Mouse (Mus musculus) left cerebral cortex, adult 8-10 months (tissue): ENCODE measurements around the gene Slc39a7. TPM values are rescaled to one million over a fixed set of nuclear protein-coding genes. Genes with fewer than 3 reads are reported as not detected.
"Not testable (repeated sequence)": the region's sequence is repeated elsewhere in the genome, so short reads cannot be mapped to it uniquely, and the experiment has no call there.

ENCODE experiments used
- DNase-seq, 2 experiments: peaks; one replicate each; pipeline ENCODE4 v3.0.0; 2022; ENCODE audit warnings: low spot score in 2 of 2
- total RNA-seq, 4 experiments: library from RNA; stranded (reverse); gene quantifications; 2 replicates each; pipeline ENCODE4 v1.2.4; 2022

Slc39a7 gene
- total RNA-seq, 4 experiments from 2014 or later: 91.2 to 98.6 (median 95.0) TPM

DNA sequence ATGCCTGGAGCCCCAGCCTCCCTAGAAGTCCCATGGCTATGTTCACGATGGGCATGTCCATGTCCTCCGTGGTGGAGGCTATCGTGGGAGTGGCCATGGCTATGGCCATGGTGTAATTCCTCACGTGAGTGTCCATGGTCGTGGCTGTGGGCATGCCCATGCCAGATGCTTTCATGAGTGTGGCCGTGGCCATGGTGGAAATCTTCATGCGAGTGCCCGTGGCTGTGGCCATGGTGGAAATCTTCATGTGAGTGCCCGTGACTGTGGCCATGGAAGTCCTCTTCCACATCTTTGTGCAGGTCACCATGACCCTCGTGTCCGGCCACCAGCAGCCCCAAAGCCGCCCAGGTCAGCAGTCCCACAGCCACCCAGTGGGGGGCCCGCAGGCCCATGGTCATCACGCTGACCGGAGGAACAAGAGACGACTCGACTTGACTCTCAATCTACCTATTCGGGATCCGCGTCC, 588 bp downstream of the Slc39a7 start:
- DNase-seq: peak; percentile 21 to 43

DNA sequence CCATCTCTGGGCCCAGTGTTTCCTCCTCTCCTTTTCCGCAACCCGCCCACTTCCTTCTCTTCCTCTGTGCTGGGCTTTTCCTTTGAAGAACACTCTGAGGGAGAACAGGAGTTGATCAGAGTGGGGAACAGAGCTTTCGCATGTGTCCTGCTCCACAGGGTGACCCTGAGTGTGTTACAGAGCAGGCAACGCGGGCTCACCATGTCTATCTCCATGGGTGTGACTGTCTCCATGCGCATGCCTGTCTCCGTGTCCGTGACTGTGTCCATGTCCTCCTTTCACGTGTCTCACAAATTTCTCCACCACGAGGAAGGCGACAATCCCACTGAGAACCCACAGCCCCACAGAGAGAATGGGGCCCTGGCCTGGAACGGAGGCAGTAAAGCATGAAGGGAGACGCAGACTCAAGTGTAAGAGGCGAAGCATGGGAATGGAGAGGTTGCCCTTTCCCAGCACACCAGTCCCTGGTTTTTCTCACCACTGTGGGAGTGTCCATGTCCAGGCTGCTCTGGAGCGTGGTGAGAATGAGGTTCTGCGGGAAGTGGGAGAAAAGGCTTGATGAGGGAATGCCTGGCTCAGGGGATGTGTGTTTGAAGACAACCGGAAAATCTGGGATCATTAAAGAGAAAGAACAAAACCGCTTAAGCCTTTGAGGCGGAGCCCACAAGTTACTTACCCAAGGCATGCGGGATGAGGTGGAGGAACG, 1.4 kb downstream of the Slc39a7 start:
- DNase-seq: no peak

DNA sequence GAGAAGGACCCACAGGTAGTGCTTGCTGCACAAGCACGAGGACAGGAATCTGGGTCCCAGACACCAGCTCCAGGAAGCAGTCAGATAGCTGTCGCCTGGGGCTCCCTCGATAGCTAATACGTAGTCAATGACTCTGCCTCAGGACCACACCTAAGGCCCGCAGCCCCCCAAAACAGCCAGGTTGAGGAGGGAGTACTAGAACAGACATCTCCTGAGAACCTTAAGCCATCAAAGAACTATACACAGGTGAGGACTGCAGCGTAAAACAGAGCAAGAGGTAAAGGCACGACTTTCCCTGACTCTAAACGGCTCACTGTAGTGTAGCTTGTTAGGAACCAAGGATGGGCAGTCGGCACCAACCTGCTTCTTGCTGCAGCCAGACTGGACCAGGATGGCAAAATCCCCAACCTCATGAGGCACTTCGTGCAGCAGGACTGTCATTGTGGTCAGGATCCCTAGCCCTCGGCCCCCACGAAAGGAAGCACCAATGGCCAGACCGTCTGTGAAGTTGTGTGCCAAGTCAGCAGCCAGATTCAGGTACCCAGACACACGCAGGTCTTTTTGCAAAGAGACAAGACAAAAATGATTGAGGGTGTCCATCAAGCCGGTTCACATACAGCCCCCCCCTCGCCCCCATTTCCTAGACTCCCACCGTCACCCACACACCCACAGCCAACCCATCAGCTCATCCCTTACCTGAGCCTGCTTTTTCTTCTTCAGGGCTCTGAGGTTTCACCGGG, 2.2 kb downstream of the Slc39a7 start:
- DNase-seq: no peak

DNA sequence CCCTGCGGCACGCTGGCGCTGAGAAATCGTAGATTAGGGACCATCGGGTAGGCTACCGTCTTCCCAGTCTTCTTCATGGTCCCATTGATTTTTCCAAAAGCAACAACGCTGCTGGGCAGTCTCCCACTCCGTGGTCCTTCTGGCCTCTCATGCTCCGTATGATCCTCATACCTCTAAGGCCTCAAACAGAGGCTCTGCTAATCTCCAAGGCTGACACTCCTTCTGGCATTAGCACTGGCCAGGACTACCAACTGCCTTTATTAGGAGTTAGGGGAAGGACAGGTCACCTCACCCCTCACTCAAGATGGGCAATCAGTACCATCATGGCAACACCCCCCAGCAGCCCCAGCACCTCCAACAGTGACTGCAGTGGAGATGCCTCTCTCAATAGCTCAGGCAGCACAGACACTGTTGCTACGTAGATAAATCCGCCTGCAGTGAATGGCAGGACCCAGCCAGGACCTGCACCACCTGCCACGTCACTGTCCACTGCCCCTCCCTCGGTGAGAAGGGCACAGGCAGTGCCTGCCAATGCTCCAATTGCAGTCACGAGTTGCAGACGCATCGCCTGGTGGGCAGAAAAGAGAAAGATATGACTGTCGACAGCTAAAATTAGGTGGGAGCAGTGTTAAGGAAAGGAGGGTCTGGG, 2.9 kb downstream of the Slc39a7 start:
- DNase-seq: no peak

DNA sequence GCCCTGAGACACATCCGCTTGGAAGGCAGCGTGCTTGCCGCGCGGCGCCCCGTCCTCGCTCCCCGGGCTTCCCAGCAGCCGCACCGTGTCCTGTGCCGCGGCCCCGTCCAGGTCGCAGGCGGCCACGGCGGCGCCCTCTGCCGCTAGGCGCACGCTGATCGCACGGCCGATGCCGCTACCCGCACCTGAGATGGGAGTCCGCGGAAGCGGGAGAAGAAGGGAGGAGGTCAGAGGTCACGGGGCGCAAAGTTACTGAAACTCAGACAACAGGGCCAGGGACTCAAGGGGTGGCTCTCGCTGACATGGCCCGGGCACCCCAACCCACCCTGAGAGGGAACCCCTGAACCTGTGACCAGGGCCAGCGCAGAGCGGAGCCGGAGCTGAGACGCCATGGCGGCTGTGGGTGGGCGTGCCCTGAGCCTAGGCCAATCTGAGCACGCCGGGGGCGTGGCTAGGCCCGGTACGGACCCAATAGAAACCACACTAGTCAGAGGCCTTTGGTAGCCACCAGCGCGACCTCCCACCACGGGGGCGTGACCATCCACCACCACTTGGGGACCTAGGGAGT, 3.7 kb downstream of the Slc39a7 start, which contains the start of gene H2-Ke6:
TSS of gene H2-Ke6 (minus strand) at position 405 of the 568 bp plus-strand sequence.
- DNase-seq: peak; percentile 85 to 95

DNA sequence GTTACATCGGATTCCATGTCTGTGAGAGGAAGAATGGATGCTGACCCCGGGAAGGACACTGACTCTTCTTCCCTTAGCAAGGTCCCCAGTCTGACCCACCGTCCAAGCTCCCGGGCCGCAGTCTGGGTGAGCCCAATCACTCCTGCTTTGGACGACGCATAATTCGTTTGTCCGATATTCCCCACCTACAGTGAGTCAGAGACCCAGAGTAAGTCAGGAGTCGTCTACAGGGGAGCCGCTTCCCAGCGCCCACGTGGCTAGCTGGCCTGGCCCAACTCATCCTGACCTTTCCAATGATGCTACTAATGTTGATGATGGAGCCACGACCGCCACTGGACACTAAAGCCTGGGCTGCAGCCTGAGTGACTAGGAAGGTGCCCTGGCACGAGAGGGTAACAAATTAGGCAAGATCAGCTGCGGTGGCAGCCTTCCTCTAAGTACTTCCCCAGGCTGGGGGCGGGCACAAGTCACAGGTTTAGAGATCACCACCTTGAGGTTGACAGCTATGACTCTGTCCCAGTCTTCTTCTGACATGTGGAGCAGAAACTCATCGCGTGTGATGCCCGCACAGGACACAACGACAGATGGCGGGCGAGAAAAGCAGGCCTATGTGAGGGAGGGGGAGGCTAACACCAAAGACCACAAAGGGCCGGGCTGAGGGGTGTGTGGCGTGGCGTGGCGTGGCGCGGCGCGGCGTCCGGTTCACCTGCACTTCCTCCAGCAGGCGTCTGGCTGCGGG, 4.4 kb downstream of the Slc39a7 start:
- DNase-seq: peak in 1 of 2 experiments; percentile 16

DNA sequence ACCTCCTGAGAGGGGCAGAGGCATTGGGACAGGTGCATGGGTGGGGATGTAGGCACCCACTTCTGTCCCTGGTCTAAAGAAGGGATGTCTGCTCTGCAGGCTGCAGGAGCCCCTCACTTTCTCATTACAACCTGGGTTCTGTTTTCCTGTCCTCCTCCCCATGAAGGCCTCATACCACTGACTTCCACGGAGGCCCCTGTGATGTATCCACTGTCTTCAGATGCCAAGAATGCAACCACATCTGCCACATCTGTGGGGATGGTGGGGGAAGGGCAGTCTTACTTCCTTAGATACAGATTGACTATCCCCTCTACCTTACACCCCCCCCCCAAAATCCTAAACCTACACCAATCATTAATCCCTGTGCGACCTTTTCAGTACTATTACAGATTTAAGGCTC, 5.3 kb downstream of the Slc39a7 start:
- no peak for DNase-seq

DNA sequence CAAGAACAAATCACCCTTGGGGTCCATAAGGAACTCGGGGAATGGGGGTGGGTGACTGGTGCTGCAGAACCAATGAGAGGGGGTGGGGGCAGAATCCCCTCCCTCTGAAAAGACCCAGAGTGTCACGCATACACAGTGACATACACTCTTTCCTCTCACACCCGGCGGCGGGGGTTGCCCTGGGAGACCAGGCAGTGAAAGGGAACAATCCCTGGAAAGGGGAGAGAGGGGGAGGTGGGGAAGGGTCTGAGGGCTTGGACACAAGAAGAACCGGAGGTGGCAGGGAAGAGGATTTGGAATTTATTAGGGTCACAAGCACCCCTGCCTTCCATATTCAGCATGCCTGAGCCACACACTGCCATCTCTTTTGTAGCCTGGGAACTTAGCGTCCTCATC, 5.7 kb downstream of the Slc39a7 start:
- no peak for DNase-seq

DNA sequence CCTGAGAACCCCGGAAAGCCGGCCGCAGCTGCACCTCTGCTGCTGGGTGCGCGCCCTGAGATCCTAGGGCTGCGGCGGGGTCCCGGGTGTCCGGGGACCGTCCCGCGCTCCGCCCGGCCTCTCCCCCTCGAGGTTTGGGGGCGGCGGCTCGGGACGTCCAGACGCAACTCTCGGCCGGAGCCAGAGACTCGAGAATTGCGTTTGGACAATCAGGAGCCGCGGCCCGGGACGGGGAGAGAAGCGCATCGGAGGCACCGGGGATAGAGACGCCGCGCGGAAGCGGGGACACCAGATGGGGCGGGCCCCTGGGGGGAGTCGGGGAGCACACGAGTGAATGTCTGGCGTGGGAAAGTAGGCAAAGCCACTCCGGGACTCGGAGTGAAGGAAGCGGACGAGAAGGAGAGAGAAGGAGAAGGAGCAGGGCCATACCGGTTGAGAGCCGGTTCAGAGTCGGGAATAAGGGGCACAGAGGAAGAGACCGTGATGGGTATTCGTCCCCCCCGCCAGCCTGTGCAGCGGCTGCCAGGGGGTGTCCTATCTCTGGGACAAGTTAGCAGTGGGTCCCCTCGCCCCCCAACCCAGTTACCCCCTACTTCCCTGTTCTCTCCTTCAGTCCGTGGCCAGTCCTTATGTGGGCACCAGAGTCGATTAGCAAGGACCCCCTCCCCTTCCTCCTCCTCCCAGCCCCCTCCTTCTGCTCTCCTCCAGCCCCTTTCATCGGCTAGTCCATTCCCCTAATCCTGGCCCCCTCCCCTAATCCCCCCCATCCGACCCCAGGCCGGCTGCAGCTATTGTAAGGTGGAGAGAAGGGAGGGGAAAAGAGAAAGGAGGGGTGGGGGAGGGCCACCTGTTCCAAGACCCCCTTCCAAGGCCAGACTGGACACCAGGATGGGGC, 6.4 kb downstream of the Slc39a7 start:
- DNase-seq: no peak

DNA sequence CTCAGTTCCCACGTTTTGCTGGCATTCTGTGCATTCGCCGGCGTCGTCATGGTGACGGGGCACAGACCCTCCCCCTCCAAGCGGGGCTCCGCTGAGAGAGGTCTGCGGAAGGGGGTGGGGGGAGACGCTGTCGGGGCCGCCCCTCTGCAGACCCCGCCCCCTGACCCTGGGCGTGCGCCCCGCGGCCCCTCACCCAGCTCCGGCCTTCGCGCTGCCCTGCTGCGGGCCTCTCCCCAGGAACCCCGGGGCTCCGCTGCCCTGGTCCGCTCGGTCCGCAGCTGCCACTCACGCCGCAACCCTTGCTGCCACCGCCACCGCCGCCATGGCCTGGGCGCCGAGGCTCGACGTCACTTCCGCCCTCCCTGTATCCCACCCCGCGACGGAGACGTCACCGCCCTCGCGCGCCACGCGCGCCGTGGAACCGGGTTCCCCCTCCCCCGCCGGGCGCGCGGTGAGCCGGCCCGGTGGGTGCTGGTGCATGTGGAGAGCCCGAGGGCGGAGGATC, 7.1 kb downstream of the Slc39a7 start, which contains the start of gene Ring1:
TSS of gene Ring1 (minus strand) at position 364 of the 505 bp plus-strand sequence.
- peak; percentile 83 to 85 for DNase-seq

DNA sequence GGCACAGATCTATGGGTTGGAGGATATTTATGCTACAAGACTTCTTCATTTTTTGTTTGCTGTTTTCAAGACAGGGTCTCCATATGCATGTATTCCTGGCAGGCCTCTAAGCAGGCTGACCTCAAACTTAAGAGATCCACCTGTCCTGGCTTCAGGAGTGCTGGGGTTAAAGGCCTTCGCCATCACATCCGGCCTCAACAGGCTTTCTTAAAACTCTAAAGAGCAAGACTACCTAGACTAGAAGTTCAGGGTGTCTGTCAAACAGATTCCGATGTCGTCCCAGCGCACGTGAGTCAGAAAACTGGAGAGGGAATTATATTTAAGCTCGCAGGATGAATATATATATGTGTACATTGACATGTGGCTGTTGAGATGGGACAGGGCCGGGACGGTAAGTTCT, 7.8 kb downstream of the Slc39a7 start:
- DNase-seq: peak in 1 of 2 experiments; percentile 13

DNA sequence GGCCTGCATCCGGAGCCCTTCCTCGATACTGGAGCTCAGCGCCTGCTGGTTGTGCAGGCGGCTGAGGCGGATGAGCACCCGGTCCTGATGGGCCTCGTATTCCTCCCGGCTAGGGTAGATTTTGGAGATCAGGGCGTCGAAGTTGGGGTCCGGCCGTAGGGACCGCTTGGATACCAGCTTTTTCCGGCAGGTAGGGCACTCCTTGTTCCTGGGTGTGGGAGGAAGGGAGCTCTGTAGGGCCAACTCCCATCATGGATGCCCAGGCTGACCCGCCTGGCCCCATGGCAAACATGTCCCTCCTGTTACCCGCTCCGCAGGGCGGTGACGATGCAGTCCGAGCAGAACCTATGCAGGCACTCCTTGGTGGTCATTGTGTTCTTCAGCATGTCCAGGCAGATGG, 8.5 kb downstream of the Slc39a7 start:
- DNase-seq: peak in 1 of 2 experiments; percentile 16

DNA sequence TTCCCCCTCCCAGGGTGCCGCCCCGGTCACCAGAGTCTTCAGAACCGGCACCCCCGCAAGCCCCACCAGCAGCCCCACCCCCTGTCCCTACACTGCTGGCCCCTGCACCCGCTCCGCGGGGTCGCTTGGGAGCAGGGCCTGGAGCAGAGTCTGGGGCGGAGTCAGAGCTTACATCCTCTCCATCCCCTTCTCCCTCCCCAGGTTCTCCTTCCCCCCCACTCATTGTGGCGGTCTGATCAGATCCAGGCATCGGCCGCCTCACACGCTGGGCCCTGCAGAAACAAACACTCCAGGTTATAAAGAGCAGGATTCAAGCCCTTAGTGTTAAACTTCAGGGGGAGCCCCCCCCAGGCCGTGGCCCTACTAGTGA, 9.1 kb downstream of the Slc39a7 start:
- peak in 1 of 2 experiments; percentile 7 for DNase-seq

DNA sequence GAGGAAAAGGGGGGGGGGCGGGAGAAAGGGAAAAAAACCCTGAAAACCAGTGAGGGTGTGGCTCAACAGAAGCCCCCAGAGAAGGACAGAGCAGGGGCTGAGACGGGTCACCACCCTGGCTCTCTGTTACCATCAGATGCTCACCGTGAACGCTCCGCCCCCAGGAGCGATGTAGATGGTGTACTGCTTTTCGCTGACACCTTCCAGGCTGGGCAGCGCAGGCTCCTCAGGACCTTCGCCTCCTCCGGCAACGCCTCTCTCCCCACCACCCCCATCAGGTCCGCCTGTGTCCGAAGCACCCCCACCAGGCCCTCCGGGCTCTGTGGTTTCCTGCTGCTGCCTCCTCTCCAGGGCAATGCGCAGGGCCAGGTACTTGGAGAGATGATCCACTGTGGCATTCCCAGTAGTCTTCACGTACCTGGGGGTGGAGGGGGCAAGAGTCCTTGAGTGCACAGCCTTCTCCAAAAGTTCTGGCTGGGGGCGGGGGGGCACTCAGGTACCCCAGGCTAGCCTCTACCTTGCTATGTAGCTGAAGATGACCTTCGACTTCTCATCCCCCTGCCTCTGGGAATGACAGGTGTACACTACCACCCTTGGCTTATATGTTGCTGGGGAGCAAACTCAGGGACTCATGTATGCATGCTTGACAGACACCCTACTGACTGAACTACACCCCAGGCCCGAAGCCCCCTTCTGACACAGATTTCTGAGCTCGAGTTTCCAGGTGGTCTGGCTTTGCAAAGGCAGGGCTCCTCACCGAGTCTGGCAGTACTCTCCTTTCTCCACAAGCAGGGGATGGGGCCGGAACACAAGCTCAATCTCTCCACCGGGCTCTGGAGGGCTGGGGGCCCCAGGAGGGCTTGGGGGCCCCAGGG, 9.7 kb downstream of the Slc39a7 start:
- DNase-seq: peak in 1 of 2 experiments; percentile 18

DNA sequence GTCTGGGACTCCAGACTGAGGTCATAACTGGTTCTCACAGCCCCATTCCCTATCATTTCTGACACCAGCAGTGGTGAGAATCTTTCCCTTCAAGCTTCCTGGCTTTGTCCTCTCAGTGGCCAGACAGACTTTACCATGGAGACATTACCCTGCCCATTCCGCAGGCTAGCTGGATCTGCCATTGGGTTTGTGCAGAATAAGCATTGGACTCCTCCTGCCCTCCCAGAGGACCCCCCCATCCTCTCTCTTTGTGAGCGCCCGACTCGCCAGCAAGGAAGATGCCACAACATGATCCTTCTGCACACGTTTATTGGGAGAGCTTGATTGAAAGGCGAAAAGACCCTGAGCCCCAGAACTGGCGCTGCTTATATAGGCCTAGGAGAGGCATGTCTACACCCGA, 18.0 kb downstream of the Slc39a7 start:
- no peak for DNase-seq

DNA sequence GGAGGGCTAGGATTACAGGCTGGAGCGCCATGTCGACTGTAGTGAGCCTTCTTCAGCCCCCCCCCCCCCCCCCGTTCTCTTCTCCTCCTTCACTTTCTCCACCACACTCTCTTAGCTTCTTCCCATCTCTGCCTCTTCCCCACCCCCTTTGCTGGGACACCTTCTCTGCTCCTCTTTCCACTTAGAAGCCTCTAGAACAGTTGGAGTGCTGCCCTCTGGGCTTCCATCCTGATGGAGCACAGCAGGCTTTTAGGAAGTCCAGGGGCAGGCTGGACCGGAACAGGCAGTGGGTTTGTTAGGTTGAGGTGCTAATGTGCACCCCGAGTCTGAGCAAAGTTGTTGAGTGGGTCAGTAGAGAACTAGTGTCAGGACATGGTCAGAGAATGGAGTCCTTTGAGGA, 21.3 kb downstream of the Slc39a7 start:
- DNase-seq: no peak

DNA sequence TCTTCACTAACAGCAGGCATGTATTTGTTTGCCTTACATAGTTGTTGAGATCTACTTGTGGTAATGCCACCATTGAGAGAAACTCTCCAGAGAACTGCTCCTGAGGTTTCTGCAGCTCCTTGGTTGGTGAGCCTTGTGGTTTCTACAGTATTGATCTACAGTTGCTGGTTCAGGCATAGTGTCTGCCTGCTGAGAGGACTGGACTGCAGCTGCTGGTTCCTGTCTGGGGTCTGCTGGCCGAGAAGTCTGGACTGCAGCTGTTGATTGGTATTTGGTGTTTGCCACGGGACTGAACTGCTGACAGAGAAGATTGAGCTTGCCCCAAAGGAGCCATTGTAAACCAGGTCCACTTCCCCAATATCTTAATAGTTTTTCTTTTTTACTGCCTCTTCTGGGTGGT, 24.9 kb downstream of the Slc39a7 start:
- DNase-seq: no peak

DNA sequence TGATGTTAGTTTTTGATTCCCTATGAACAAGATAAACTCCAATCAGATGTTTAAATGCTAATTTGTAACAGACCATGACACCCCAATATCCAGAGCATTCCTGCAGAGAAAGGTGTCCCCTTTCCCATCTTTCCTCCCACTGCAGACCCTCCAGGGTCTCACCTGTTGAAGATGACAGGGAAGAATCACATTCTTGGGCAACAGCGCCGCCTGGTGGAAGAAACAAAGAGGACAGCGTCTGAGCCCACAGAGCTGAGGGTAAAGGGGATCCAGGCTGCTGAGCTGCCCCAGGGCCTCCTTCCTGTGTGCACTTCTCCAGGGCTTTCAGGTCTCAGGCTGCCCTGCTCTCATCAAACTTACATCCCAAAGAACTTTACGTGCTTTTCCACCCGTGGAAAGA, 28.1 kb downstream of the Slc39a7 start:
- DNase-seq: no peak

DNA sequence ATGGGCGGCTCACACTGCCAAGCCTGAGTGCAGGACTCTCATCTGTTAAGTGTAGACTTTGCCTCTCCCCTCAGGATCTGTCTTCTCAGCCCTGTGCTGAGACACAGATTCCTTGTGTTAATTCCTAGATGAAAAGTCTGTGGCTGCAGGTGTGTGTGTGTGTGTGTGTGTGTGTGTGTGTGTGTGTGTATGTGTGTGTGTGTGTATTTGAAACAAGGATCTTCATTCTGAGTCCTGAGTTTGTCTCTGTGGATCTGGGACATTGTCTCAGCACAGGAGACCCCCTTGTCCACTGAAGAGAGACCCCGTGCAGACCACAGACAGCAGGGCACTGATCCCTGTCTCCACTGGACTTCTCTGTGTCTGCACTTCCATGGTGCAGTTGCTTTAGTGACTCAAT, 30.7 kb downstream of the Slc39a7 start:
- not testable (repeated sequence) for DNase-seq
